Mouse (Mus musculus): ENCODE measurements around the gene Tesk1.

DNA sequence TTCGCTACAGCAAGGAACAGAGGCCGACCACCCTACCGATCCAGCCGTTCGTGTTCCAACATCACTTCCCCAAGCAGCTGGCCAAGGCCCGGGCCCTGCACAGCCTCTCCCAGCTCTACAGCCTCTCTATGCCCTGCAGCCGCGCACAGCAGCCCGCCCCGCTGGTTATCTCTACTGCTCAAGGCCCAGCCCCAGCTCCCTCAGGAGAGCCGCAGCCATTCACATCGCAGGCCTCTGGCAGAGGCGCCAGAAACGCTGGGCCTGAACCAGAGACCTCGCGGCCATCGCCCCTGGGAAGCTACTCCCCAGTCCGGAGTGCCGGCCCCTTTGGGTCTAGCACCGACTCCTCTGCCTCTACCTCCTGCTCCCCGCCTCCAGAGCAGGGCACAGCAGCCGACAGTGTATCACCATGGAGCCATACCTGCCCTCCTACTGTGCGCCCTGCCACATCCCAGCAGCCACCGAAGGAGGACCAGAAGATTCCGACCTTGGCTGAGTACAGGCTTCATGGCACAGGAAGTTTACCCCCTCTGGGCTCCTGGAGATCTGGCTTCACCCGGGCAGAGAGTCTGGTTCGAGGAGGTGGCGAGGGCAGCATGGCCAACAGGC lies 20.0 kb upstream of the Tesk1 start:
- TF ChIP-seq CTCF (IDR thresholded peaks at IDR 0.05; ENCODE audit: low read depth, low read length) (no peak), POLR2A (IDR thresholded peaks at IDR 0.05; ENCODE audit: borderline replicate concordance, low read depth, low read length) (no peak)

Data from bone marrow macrophage, adult 2 months (primary cell).